Mouse (Mus musculus): ENCODE measurements at regions not wholly inside any gene's neighbourhood (a gene's known extent, or its start where the extent isn't known, plus 50 kb on each side); places are given as distances from the start of the nearest gene placed in this dataset.
A peak's percentile ranks its signal among the peaks of the same experiment; 100 is the strongest.

- DNase-seq (ENCODE audit: low spot score in 2 of 2) = no peak
Observed at GRCm38 (mm10) chr8:10825981-10826380, 182.3 kb downstream of the Irs2 start.

GRCm38 (mm10) chr8:10825192-10825926 lies 182.9 kb downstream of the Irs2 start:
- no peak for DNase-seq (ENCODE audit: low spot score in 2 of 2)

- DNase-seq (ENCODE audit: low spot score in 2 of 2) = no peak
Observed at GRCm38 (mm10) chr8:10821901-10822300, 186.4 kb downstream of the Irs2 start.

- DNase-seq (ENCODE audit: low spot score in 2 of 2) = no peak
Observed at GRCm38 (mm10) chr8:10814499-10814898, 193.8 kb downstream of the Irs2 start.

- DNase-seq (ENCODE audit: low spot score in 2 of 2) = no peak
Observed at GRCm38 (mm10) chr8:10812060-10812670, 196.1 kb downstream of the Irs2 start.

GRCm38 (mm10) chr8:10807040-10807439 lies 201.2 kb downstream of the Irs2 start:
- DNase-seq (ENCODE audit: low spot score in 2 of 2) = no peak

- no peak for DNase-seq (ENCODE audit: low spot score in 2 of 2)
Observed at GRCm38 (mm10) chr8:10805405-10806151, 202.7 kb downstream of the Irs2 start.

GRCm38 (mm10) chr8:10804974-10805373 lies 203.3 kb downstream of the Irs2 start:
- DNase-seq (ENCODE audit: low spot score in 2 of 2) = no peak

- DNase-seq (ENCODE audit: low spot score in 2 of 2) = peak in 1 of 2 experiments; percentile 24
Observed at GRCm38 (mm10) chr8:10802003-10802402, 206.3 kb downstream of the Irs2 start.

GRCm38 (mm10) chr8:10801580-10801979 lies 206.7 kb downstream of the Irs2 start:
- DNase-seq (ENCODE audit: low spot score in 2 of 2) = no peak

- no peak for DNase-seq (ENCODE audit: low spot score in 2 of 2)
Observed at GRCm38 (mm10) chr8:10798444-10798843, 209.8 kb downstream of the Irs2 start.

GRCm38 (mm10) chr8:10794367-10795189 lies 213.7 kb downstream of the Irs2 start:
- DNase-seq (ENCODE audit: low spot score in 2 of 2) = no peak

- DNase-seq (ENCODE audit: low spot score in 2 of 2) = no peak
Observed at GRCm38 (mm10) chr8:10793670-10794366, 214.4 kb downstream of the Irs2 start.

- DNase-seq (ENCODE audit: low spot score in 2 of 2) = no peak
Observed at GRCm38 (mm10) chr8:10788496-10789200, 219.6 kb downstream of the Irs2 start.

- no peak for DNase-seq (ENCODE audit: low spot score in 2 of 2)
Observed at GRCm38 (mm10) chr8:10785801-10786200, 222.5 kb downstream of the Irs2 start.

- no peak for DNase-seq (ENCODE audit: low spot score in 2 of 2)
Observed at GRCm38 (mm10) chr8:10785311-10785710, 222.9 kb downstream of the Irs2 start.

- no peak for DNase-seq (ENCODE audit: low spot score in 2 of 2)
Observed at GRCm38 (mm10) chr8:10784481-10784880, 223.8 kb downstream of the Irs2 start.

GRCm38 (mm10) chr8:10781860-10782259 lies 226.4 kb downstream of the Irs2 start:
- no peak for DNase-seq (ENCODE audit: low spot score in 2 of 2)

- no peak for DNase-seq (ENCODE audit: low spot score in 2 of 2)
Observed at GRCm38 (mm10) chr8:10779636-10780035, 228.6 kb downstream of the Irs2 start.

Data from adrenal gland, adult 18-20 months (tissue).